Comparison of ENCODE assay signal across 17 mouse cellular contexts in genomic region chr17:34211746-34212365, GRCm38 (mm10). TPM values are rescaled to one million over a fixed set of nuclear protein-coding genes. Genes with fewer than 3 reads are reported as not detected.
DNase-seq lines count a peak whose midpoint lies in the region; ATAC-seq lines count a peak whose summit lies in the region.
"Had no signal": no experiment of that assay in that cellular context is flagged by ENCODE, and none has a peak within 500 bp of the region (broad histone marks: within the 10 kb centered on the region; RNA-seq: fewer than 3 reads in every experiment).

No protein-coding gene starts in this region.

- DNase-seq in adrenal gland, adult (ENCODE audit: inconsistent age in 2 of 2, low spot score in 1 of 2): peak; percentile 14 to 27
- DNase-seq in adrenal gland, postnatal 4 days (ENCODE audit: low spot score in 2 of 2): no peak
- DNase-seq in limb, embryonic 10.5 days (ENCODE audit: low spot score): no peak
- peak; percentile 80 to 82 for DNase-seq in thymus, postnatal 10 days (ENCODE audit: low spot score in 2 of 2)
- DNase-seq in natural killer cell, adult 2 months (ENCODE audit: low spot score in 2 of 2): no peak
- DNase-seq in layer of hippocampus, postnatal 14 days (ENCODE audit: low spot score in 2 of 2): no peak
- DNase-seq: cerebellum, adult 9-10 months; gastrocnemius, postnatal 14 days; layer of hippocampus, postnatal 36 days had no signal

- 0 out of 2 replicates have a peak overlapping the region, but pooled peaks have one; percentile 14 for H3K9ac ChIP-seq in limb, embryonic 12.5 days (replicated peaks)
- H3K9ac ChIP-seq in hindbrain, embryonic 15.5 days: no peak overlapping the region
- H3K9ac ChIP-seq: embryonic facial prominence, embryonic 12.5 days; forebrain, embryonic 15.5 days; heart, embryonic 13.5 days; limb, embryonic 15.5 days had no signal

- H3K9me3 ChIP-seq in limb, embryonic 12.5 days: peaks cover 4% of the 10 kb centered on the region; the same call in 1 of the 2 replicates
- 0 out of 2 replicates have a peak, but pooled peaks cover 3% of the 10 kb centered on the region for H3K9me3 ChIP-seq in limb, embryonic 10.5 days (replicated peaks)
- no peaks in the 10 kb centered on the region for H3K9me3 ChIP-seq in hindbrain, embryonic 15.5 days
- H3K9me3 ChIP-seq: embryonic facial prominence, embryonic 12.5 days; forebrain, embryonic 15.5 days; heart, embryonic 13.5 days; limb, embryonic 15.5 days had no signal

- H3K4me3 ChIP-seq in limb, embryonic 12.5 days (replicated peaks): 0 out of 2 replicates have a peak overlapping the region, but pooled peaks have one; percentile 4
- no peak overlapping the region for H3K4me3 ChIP-seq in limb, embryonic 10.5 days
- no peak overlapping the region for H3K4me3 ChIP-seq in hindbrain, embryonic 15.5 days
- H3K4me3 ChIP-seq: embryonic facial prominence, embryonic 12.5 days; forebrain, embryonic 15.5 days; heart, embryonic 13.5 days; limb, embryonic 15.5 days had no signal

- no peak overlapping the region for H3K27ac ChIP-seq in limb, embryonic 12.5 days
- H3K27ac ChIP-seq in limb, embryonic 10.5 days: no peak overlapping the region
- H3K27ac ChIP-seq in hindbrain, embryonic 15.5 days (replicated peaks): no peak overlapping the region
- H3K27ac ChIP-seq: embryonic facial prominence, embryonic 12.5 days; forebrain, embryonic 15.5 days; heart, embryonic 13.5 days; limb, embryonic 15.5 days had no signal

- no peak for ATAC-seq in limb, embryonic 12.5 days (ENCODE audit: insufficient number of reproducible peaks, insufficient read depth, low FRiP score, low TSS enrichment, low read depth)
- ATAC-seq in hindbrain, embryonic 15.5 days (ENCODE audit: low FRiP score, low read depth): no peak
- ATAC-seq: forebrain, embryonic 15.5 days; lung, postnatal 0 days had no signal

- no peak overlapping the region for H3K4me2 ChIP-seq in limb, embryonic 12.5 days
- H3K4me2 ChIP-seq in hindbrain, embryonic 15.5 days: peak overlapping the region; percentile 24; the same call in 1 of the 2 replicates
- H3K4me2 ChIP-seq: embryonic facial prominence, embryonic 12.5 days; forebrain, embryonic 15.5 days; heart, embryonic 13.5 days; limb, embryonic 15.5 days had no signal

- no peaks in the 10 kb centered on the region for H3K36me3 ChIP-seq in limb, embryonic 12.5 days
- H3K36me3 ChIP-seq in limb, embryonic 10.5 days: no peaks in the 10 kb centered on the region
- H3K36me3 ChIP-seq in hindbrain, embryonic 15.5 days: no peaks in the 10 kb centered on the region
- H3K36me3 ChIP-seq: embryonic facial prominence, embryonic 12.5 days; forebrain, embryonic 15.5 days; heart, embryonic 13.5 days; limb, embryonic 15.5 days had no signal

- no peaks in the 10 kb centered on the region for H3K4me1 ChIP-seq in limb, embryonic 12.5 days (replicated peaks)
- peaks cover 7% of the 10 kb centered on the region; the same call in 1 of the 2 replicates for H3K4me1 ChIP-seq in limb, embryonic 10.5 days
- 0 out of 2 replicates have a peak, but pooled peaks cover 4% of the 10 kb centered on the region for H3K4me1 ChIP-seq in hindbrain, embryonic 15.5 days (replicated peaks)
- H3K4me1 ChIP-seq: embryonic facial prominence, embryonic 12.5 days; forebrain, embryonic 15.5 days; heart, embryonic 13.5 days; limb, embryonic 15.5 days had no signal

- 19% methylated on average over 23 of the region's 23 CpGs for WGBS in limb, embryonic 12.5 days
- 19% methylated on average over 23 of the region's 23 CpGs for WGBS in limb, embryonic 10.5 days
- 25% methylated on average over 22 of the region's 23 CpGs for WGBS in hindbrain, embryonic 15.5 days

- H3K27me3 ChIP-seq in limb, embryonic 12.5 days: peaks cover 90% of the 10 kb centered on the region
- peaks cover 88% of the 10 kb centered on the region for H3K27me3 ChIP-seq in limb, embryonic 10.5 days (ENCODE audit: low read depth, poor library complexity, severe bottlenecking)
- H3K27me3 ChIP-seq in hindbrain, embryonic 15.5 days: peaks cover 43% of the 10 kb centered on the region

RNA-seq across cellular contexts. Expression of gene Tap2, which starts 8.5 kb away (rescaled TPM):
- 10 to 100 TPM; 32.9 to 33.2 TPM for total RNA-seq in adrenal gland, postnatal 4 days (2021)
- polyA plus RNA-seq in limb, embryonic 12.5 days (2016; fragmentation: Nextera tagmentation; extraction: Ambion mirVana): 1.5 and 1.7 TPM in 2 replicates
- 0.49 and 0.61 TPM in 2 replicates for polyA plus RNA-seq in limb, embryonic 10.5 days (2016; fragmentation: Nextera tagmentation; extraction: Ambion mirVana)
- polyA plus RNA-seq in hindbrain, embryonic 15.5 days (2015; fragmentation: Nextera tagmentation; extraction: Ambion mirVana): 2.2 and 2.3 TPM in 2 replicates
- 1 to 10 TPM; 5.7 to 5.9 TPM for total RNA-seq in layer of hippocampus, postnatal 14 days (2021)

RNA-seq across cellular contexts. Expression of gene Psmb8, which starts 14.3 kb away (rescaled TPM):
- total RNA-seq in adrenal gland, postnatal 4 days (2021): 10 to 100 TPM; 25.0 to 27.4 TPM
- polyA plus RNA-seq in limb, embryonic 12.5 days (2016; fragmentation: Nextera tagmentation; extraction: Ambion mirVana): 2.1 and 3.1 TPM in 2 replicates
- 0.74 and 0.87 TPM in 2 replicates for polyA plus RNA-seq in limb, embryonic 10.5 days (2016; fragmentation: Nextera tagmentation; extraction: Ambion mirVana)
- 3.3 and 5.7 TPM in 2 replicates for polyA plus RNA-seq in hindbrain, embryonic 15.5 days (2015; fragmentation: Nextera tagmentation; extraction: Ambion mirVana)
- 1 to 10 TPM; 2.5 to 2.6 TPM for total RNA-seq in layer of hippocampus, postnatal 14 days (2021)

RNA-seq across cellular contexts. Expression of gene Psmb9, which starts 24.3 kb away (rescaled TPM):
- 10 to 100 TPM; 12.6 to 15.0 TPM for total RNA-seq in adrenal gland, postnatal 4 days (2021)
- polyA plus RNA-seq in limb, embryonic 12.5 days (2016; fragmentation: Nextera tagmentation; extraction: Ambion mirVana): 2.4 and 2.5 TPM in 2 replicates
- 0.78 and 1.1 TPM in 2 replicates for polyA plus RNA-seq in limb, embryonic 10.5 days (2016; fragmentation: Nextera tagmentation; extraction: Ambion mirVana)
- 1.4 and 2.4 TPM in 2 replicates for polyA plus RNA-seq in hindbrain, embryonic 15.5 days (2015; fragmentation: Nextera tagmentation; extraction: Ambion mirVana)
- 1 to 10 TPM; 1.1 to 1.8 TPM for total RNA-seq in layer of hippocampus, postnatal 14 days (2021)

RNA-seq across cellular contexts. Expression of gene Tap1, which starts 24.5 kb away (rescaled TPM):
- 10 to 100 TPM; 20.8 to 22.1 TPM for total RNA-seq in adrenal gland, postnatal 4 days (2021)
- polyA plus RNA-seq in limb, embryonic 12.5 days (2016; fragmentation: Nextera tagmentation; extraction: Ambion mirVana): 4.1 and 5.7 TPM in 2 replicates
- polyA plus RNA-seq in limb, embryonic 10.5 days (2016; fragmentation: Nextera tagmentation; extraction: Ambion mirVana): 1.6 and 3.2 TPM in 2 replicates
- 3.0 and 3.7 TPM in 2 replicates for polyA plus RNA-seq in hindbrain, embryonic 15.5 days (2015; fragmentation: Nextera tagmentation; extraction: Ambion mirVana)
- 1 to 10 TPM; 2.8 to 3.2 TPM for total RNA-seq in layer of hippocampus, postnatal 14 days (2021)

RNA-seq across cellular contexts. Expression of gene H2-Ob, which starts 26.8 kb away (rescaled TPM):
- total RNA-seq in adrenal gland, postnatal 4 days (2021): under 1 TPM; 0.28 to 0.65 TPM
- polyA plus RNA-seq in limb, embryonic 12.5 days (2016; fragmentation: Nextera tagmentation; extraction: Ambion mirVana): not detected in 2 replicates
- not detected in 2 replicates for polyA plus RNA-seq in limb, embryonic 10.5 days (2016; fragmentation: Nextera tagmentation; extraction: Ambion mirVana)
- polyA plus RNA-seq in hindbrain, embryonic 15.5 days (2015; fragmentation: Nextera tagmentation; extraction: Ambion mirVana): 0.20 and 0.21 TPM in 2 replicates
- total RNA-seq in layer of hippocampus, postnatal 14 days (2021): under 1 TPM in 1 of 2 experiments, not detected in 1; 0.69 TPM
- polyA plus RNA-seq: embryonic facial prominence, embryonic 12.5 days; forebrain, embryonic 15.5 days; heart, embryonic 13.5 days; kidney, embryonic 14.5 days; limb, embryonic 15.5 days had no signal

Comparison
In these comparisons a context has a peak if more than half of its experiments do, and no peak if none do; other contexts are left out.
1. DNase-seq: peak in adrenal gland, adult (2 of 2) and thymus, postnatal 10 days (2 of 2); none in adrenal gland, postnatal 4 days (0 of 2), limb, embryonic 10.5 days (single experiment), natural killer cell, adult 2 months (0 of 2) and layer of hippocampus, postnatal 14 days (0 of 2).